14 mouse cellular contexts compared by ENCODE assay signal in genomic region chr1:92175266-92175665, GRCm38 (mm10).
"Had no signal": no experiment of that assay in that cellular context is flagged by ENCODE, and none has a peak within 500 bp of the region (broad histone marks: within the 10 kb centered on the region; RNA-seq: fewer than 3 reads in every experiment).

No protein-coding gene starts in this region.

- H3K9ac ChIP-seq: liver, embryonic 13.5 days; neural tube, embryonic 12.5 days had no signal

- H3K9me3 ChIP-seq: liver, embryonic 13.5 days; neural tube, embryonic 12.5 days had no signal

- H3K36me3 ChIP-seq: liver, embryonic 13.5 days; neural tube, embryonic 12.5 days had no signal

- H3K27ac ChIP-seq: kidney, postnatal 0 days; left cerebral cortex, adult 2 months; liver, embryonic 13.5 days; neural tube, embryonic 12.5 days had no signal

- H3K4me2 ChIP-seq: liver, embryonic 13.5 days; midbrain, embryonic 11.5 days had no signal

- H3K4me3 ChIP-seq: left cerebral cortex, adult 2 months; liver, embryonic 13.5 days; neural tube, embryonic 12.5 days had no signal

- DNase-seq: kidney, adult 9 months; kidney, postnatal 36 days; layer of hippocampus, postnatal 36 days; liver, embryonic 13.5 days; lung, adult 2 months; lung, postnatal 14 days; lung, postnatal 4 days; midbrain, embryonic 14.5 days; thymus, adult 18-20 months; thymus, postnatal 36 days had no signal

- H3K27me3 ChIP-seq: liver, embryonic 13.5 days; neural tube, embryonic 12.5 days had no signal
